Mouse (Mus musculus): ENCODE results near the gene Hspa13. TPM values are rescaled to one million over a fixed set of nuclear protein-coding genes. Genes with fewer than 3 reads are reported as not detected.

Hspa13 gene
- 1.6 and 1.7 TPM in 2 replicates for polyA plus RNA-seq (2012; rRNA removed)

- Histone ChIP-seq H3K4me3 (ENCODE audit: extremely low read depth, insufficient read depth, insufficient read length) (peak within 1 kb of the TSS; percentile 87), H3K27me3 (ENCODE audit: control insufficient read depth, insufficient read depth, low read length) (no peaks in the 10 kb centered on the region), H3K27ac (ENCODE audit: insufficient read depth, low read length) (peak within 1 kb of the TSS; percentile 41), H3K4me1 (ENCODE audit: control insufficient read depth, insufficient read depth, insufficient read length) (no peaks in the 10 kb centered on the region), H3K36me3 (ENCODE audit: control insufficient read depth, insufficient read depth, low read length) (0 out of 2 replicates have a peak, but pooled peaks cover 4% of the 10 kb centered on the region)
- TF ChIP-seq CTCF (IDR thresholded peaks at IDR 0.05; ENCODE audit: extremely low read depth, insufficient read depth, insufficient read length, insufficient replicate concordance) (no peak), POLR2A (IDR thresholded peaks at IDR 0.05; ENCODE audit: low read depth, low read length) (no peak)
- peak; percentile 88 to 93 for DNase-seq (ENCODE audit: low read depth in 1 of 2, low spot score in 2 of 2)
- WGBS, result under 1% methylated on average over 51 of the region's 51 CpGs
Measured at GRCm38 (mm10) chr16:75766388-75767249, at the start of gene Hspa13. Gene Hspa13, minus strand, starts transcription at chr16:75767104.

GRCm38 (mm10) chr16:75779271-75779670, 12.4 kb upstream of the Hspa13 start:
- H3K27me3 ChIP-seq (ENCODE audit: control insufficient read depth, insufficient read depth, low read length), result no peaks in the 10 kb centered on the region
- no peak overlapping the region for H3K4me3 ChIP-seq (ENCODE audit: extremely low read depth, insufficient read depth, insufficient read length)
- peak in 1 of 2 experiments; percentile 17 for DNase-seq (ENCODE audit: low read depth in 1 of 2, low spot score in 2 of 2)
- TF ChIP-seq POLR2A (IDR thresholded peaks at IDR 0.05; ENCODE audit: low read depth, low read length) (no peak), CTCF (IDR thresholded peaks at IDR 0.05; ENCODE audit: extremely low read depth, insufficient read depth, insufficient read length, insufficient replicate concordance) (no peak)
- H3K27ac ChIP-seq (ENCODE audit: insufficient read depth, low read length), result no peak overlapping the region
- 33% methylated on average over 1 of the region's 1 CpGs for WGBS
- H3K4me1 ChIP-seq (ENCODE audit: control insufficient read depth, insufficient read depth, insufficient read length), result no peaks in the 10 kb centered on the region
- H3K36me3 ChIP-seq (ENCODE audit: control insufficient read depth, insufficient read depth, low read length), result no peaks in the 10 kb centered on the region

GRCm38 (mm10) chr16:75773222-75773621, 6.3 kb upstream of the Hspa13 start:
- Histone ChIP-seq H3K27me3 (ENCODE audit: control insufficient read depth, insufficient read depth, low read length) (no peaks in the 10 kb centered on the region), H3K36me3 (ENCODE audit: control insufficient read depth, insufficient read depth, low read length) (no peaks in the 10 kb centered on the region), H3K27ac (ENCODE audit: insufficient read depth, low read length) (no peak overlapping the region), H3K4me3 (ENCODE audit: extremely low read depth, insufficient read depth, insufficient read length) (no peak overlapping the region), H3K4me1 (ENCODE audit: control insufficient read depth, insufficient read depth, insufficient read length) (no peaks in the 10 kb centered on the region)
- WGBS, result 89% methylated on average over 10 of the region's 10 CpGs
- TF ChIP-seq POLR2A (IDR thresholded peaks at IDR 0.05; ENCODE audit: low read depth, low read length), result no peak
- DNase-seq (ENCODE audit: low read depth in 1 of 2, low spot score in 2 of 2), result no peak

GRCm38 (mm10) chr16:75767250-75768002, 522 bp upstream of the Hspa13 start:
- WGBS, result 13% methylated on average over 21 of the region's 21 CpGs
- Histone ChIP-seq H3K27me3 (ENCODE audit: control insufficient read depth, insufficient read depth, low read length) (no peaks in the 10 kb centered on the region), H3K4me1 (ENCODE audit: control insufficient read depth, insufficient read depth, insufficient read length) (no peaks in the 10 kb centered on the region), H3K4me3 (ENCODE audit: extremely low read depth, insufficient read depth, insufficient read length) (peak overlapping the region; percentile 55), H3K36me3 (ENCODE audit: control insufficient read depth, insufficient read depth, low read length) (0 out of 2 replicates have a peak, but pooled peaks cover 4% of the 10 kb centered on the region), H3K27ac (ENCODE audit: insufficient read depth, low read length) (peak overlapping the region; percentile 41; the same call in 1 of the 2 replicates)
- DNase-seq (ENCODE audit: low read depth in 1 of 2, low spot score in 2 of 2), result peak in 1 of 2 experiments; percentile 2
- TF ChIP-seq CTCF (IDR thresholded peaks at IDR 0.05; ENCODE audit: extremely low read depth, insufficient read depth, insufficient read length, insufficient replicate concordance) (no peak), POLR2A (IDR thresholded peaks at IDR 0.05; ENCODE audit: low read depth, low read length) (no peak)

- Histone ChIP-seq H3K27me3 (ENCODE audit: control insufficient read depth, insufficient read depth, low read length) (no peaks in the 10 kb centered on the region), H3K4me1 (ENCODE audit: control insufficient read depth, insufficient read depth, insufficient read length) (no peaks in the 10 kb centered on the region), H3K27ac (ENCODE audit: insufficient read depth, low read length) (no peak overlapping the region), H3K36me3 (ENCODE audit: control insufficient read depth, insufficient read depth, low read length) (peaks cover 4% of the 10 kb centered on the region), H3K4me3 (ENCODE audit: extremely low read depth, insufficient read depth, insufficient read length) (no peak overlapping the region)
- WGBS, result 43% methylated on average over 1 of the region's 1 CpGs
- no peak for DNase-seq (ENCODE audit: low read depth in 1 of 2, low spot score in 2 of 2)
- TF ChIP-seq CTCF (IDR thresholded peaks at IDR 0.05; ENCODE audit: extremely low read depth, insufficient read depth, insufficient read length, insufficient replicate concordance) (no peak), POLR2A (IDR thresholded peaks at IDR 0.05; ENCODE audit: low read depth, low read length) (no peak)
Measured at GRCm38 (mm10) chr16:75752876-75753275, 14.0 kb downstream of the Hspa13 start.

- TF ChIP-seq CTCF (IDR thresholded peaks at IDR 0.05; ENCODE audit: extremely low read depth, insufficient read depth, insufficient read length, insufficient replicate concordance) (no peak), POLR2A (IDR thresholded peaks at IDR 0.05; ENCODE audit: low read depth, low read length) (no peak)
- Histone ChIP-seq H3K27ac (ENCODE audit: insufficient read depth, low read length) (no peak overlapping the region), H3K4me3 (ENCODE audit: extremely low read depth, insufficient read depth, insufficient read length) (no peak overlapping the region), H3K4me1 (ENCODE audit: control insufficient read depth, insufficient read depth, insufficient read length) (no peaks in the 10 kb centered on the region), H3K27me3 (ENCODE audit: control insufficient read depth, insufficient read depth, low read length) (no peaks in the 10 kb centered on the region), H3K36me3 (ENCODE audit: control insufficient read depth, insufficient read depth, low read length) (no peaks in the 10 kb centered on the region)
- no peak for DNase-seq (ENCODE audit: low read depth in 1 of 2, low spot score in 2 of 2)
- 87% methylated on average over 5 of the region's 5 CpGs for WGBS
Measured at GRCm38 (mm10) chr16:75750103-75750502, 16.8 kb downstream of the Hspa13 start.
